Comparison of ENCODE assay signal across 8 mouse cellular contexts in genomic region chr11:88873667-88874030, GRCm38 (mm10). TPM values are rescaled to one million over a fixed set of nuclear protein-coding genes. Genes with fewer than 3 reads are reported as not detected.
DNase-seq lines count a peak whose midpoint lies in the region; ATAC-seq and TF ChIP-seq lines count a peak whose summit lies in the region.

No protein-coding gene starts in this region.

- no peak for ATAC-seq in heart, embryonic 12.5 days (ENCODE audit: insufficient number of reproducible peaks, low FRiP score)
- ATAC-seq in embryonic facial prominence, embryonic 15.5 days (ENCODE audit: insufficient number of reproducible peaks, low FRiP score, low TSS enrichment, low read depth), result no peak
- no peak for ATAC-seq in limb, embryonic 14.5 days (ENCODE audit: low FRiP score, low read depth)

- H3K27ac ChIP-seq in heart, embryonic 12.5 days (ENCODE audit: poor library complexity, severe bottlenecking), result no peak overlapping the region
- H3K27ac ChIP-seq in embryonic facial prominence, embryonic 15.5 days (replicated peaks), result no peak overlapping the region
- H3K27ac ChIP-seq in limb, embryonic 14.5 days (replicated peaks; ENCODE audit: low read depth, low read length), result no peak overlapping the region

- no peaks in the 10 kb centered on the region for H3K36me3 ChIP-seq in heart, embryonic 12.5 days
- no peaks in the 10 kb centered on the region for H3K36me3 ChIP-seq in embryonic facial prominence, embryonic 15.5 days
- no peaks in the 10 kb centered on the region for H3K36me3 ChIP-seq in limb, embryonic 14.5 days (ENCODE audit: control insufficient read depth, insufficient read depth, low read length)

- peak overlapping the region; percentile 47 for H3K4me3 ChIP-seq in heart, embryonic 12.5 days
- H3K4me3 ChIP-seq in embryonic facial prominence, embryonic 15.5 days (replicated peaks), result peak overlapping the region; percentile 29
- peak overlapping the region; percentile 27 for H3K4me3 ChIP-seq in limb, embryonic 14.5 days (replicated peaks; ENCODE audit: low read length)

- no peak for DNase-seq in heart, adult 18-20 months
- DNase-seq in A20 (ENCODE audit: low read depth, low spot score), result peak; percentile 42
- no peak for DNase-seq in limb, embryonic 14.5 days (ENCODE audit: low spot score)
- DNase-seq in adrenal gland, postnatal 25 days, result no peak
- DNase-seq in urinary bladder, postnatal 14 days (ENCODE audit: low spot score), result no peak
- no peak for DNase-seq in urinary bladder, postnatal 36 days (ENCODE audit: low spot score in 2 of 2)

- peak overlapping the region; percentile 80 for H3K4me2 ChIP-seq in heart, embryonic 12.5 days
- H3K4me2 ChIP-seq in embryonic facial prominence, embryonic 15.5 days (replicated peaks), result peak overlapping the region; percentile 47
- peak overlapping the region; percentile 47 for H3K4me2 ChIP-seq in limb, embryonic 14.5 days (replicated peaks; ENCODE audit: low read depth, low read length, severe bottlenecking)

- 3% methylated on average over 10 of the region's 10 CpGs for WGBS in heart, embryonic 12.5 days
- WGBS in embryonic facial prominence, embryonic 15.5 days, result 4% methylated on average over 10 of the region's 10 CpGs
- 2% methylated on average over 10 of the region's 10 CpGs for WGBS in limb, embryonic 14.5 days

- H3K27me3 ChIP-seq in heart, embryonic 12.5 days (replicated peaks), result peaks cover 5% of the 10 kb centered on the region; the same call in 1 of the 2 replicates
- H3K27me3 ChIP-seq in embryonic facial prominence, embryonic 15.5 days, result peaks cover 6% of the 10 kb centered on the region; the same call in 1 of the 2 replicates
- H3K27me3 ChIP-seq in limb, embryonic 14.5 days (ENCODE audit: control insufficient read depth, insufficient read depth, low read length), result peaks cover 10% of the 10 kb centered on the region; the same call in 1 of the 2 replicates

- TF ChIP-seq POLR2A in limb, embryonic 14.5 days (IDR thresholded peaks at IDR 0.05; ENCODE audit: borderline replicate concordance, extremely low read depth, insufficient read depth, insufficient read length), result no peak

- 0 out of 2 replicates have a peak, but pooled peaks cover 3% of the 10 kb centered on the region for H3K9me3 ChIP-seq in heart, embryonic 12.5 days (replicated peaks)
- H3K9me3 ChIP-seq in embryonic facial prominence, embryonic 15.5 days (replicated peaks), result no peaks in the 10 kb centered on the region
- H3K9me3 ChIP-seq in limb, embryonic 14.5 days (ENCODE audit: control insufficient read depth, low read length), result no peaks in the 10 kb centered on the region

- H3K9ac ChIP-seq in heart, embryonic 12.5 days, result peak overlapping the region; percentile 59
- H3K9ac ChIP-seq in embryonic facial prominence, embryonic 15.5 days, result no peak overlapping the region
- H3K9ac ChIP-seq in limb, embryonic 14.5 days (ENCODE audit: low read depth, low read length, severe bottlenecking), result no peak overlapping the region

- H3K4me1 ChIP-seq in heart, embryonic 12.5 days (replicated peaks), result peaks cover 5% of the 10 kb centered on the region
- peaks cover 4% of the 10 kb centered on the region for H3K4me1 ChIP-seq in embryonic facial prominence, embryonic 15.5 days
- peaks cover 5% of the 10 kb centered on the region; the same call in 1 of the 2 replicates for H3K4me1 ChIP-seq in limb, embryonic 14.5 days (ENCODE audit: control insufficient read depth, insufficient read depth, low read length)

RNA-seq across cellular contexts. Expression of gene Akap1, which starts 9.3 kb away (rescaled TPM):
- polyA plus RNA-seq in heart, embryonic 12.5 days (2016; fragmentation: Nextera tagmentation; extraction: Ambion mirVana), result 34.1 and 38.9 TPM in 2 replicates
- total RNA-seq in heart, adult 18-20 months (2021), result 100 to 1,000 TPM; 147 to 157 TPM
- 20.2 and 20.9 TPM in 2 replicates for polyA plus RNA-seq in embryonic facial prominence, embryonic 15.5 days (2015; fragmentation: Nextera tagmentation; extraction: Ambion mirVana)
- polyA plus RNA-seq in limb, embryonic 14.5 days (2012; rRNA removed), result 31.4 and 33.5 TPM in 2 replicates
- 14.9 and 15.0 TPM in 2 replicates for polyA plus RNA-seq in limb, embryonic 14.5 days (2014; fragmentation: Nextera tagmentation; extraction: Ambion mirVana)
- total RNA-seq in adrenal gland, postnatal 25 days (2021), result 126 and 129 TPM in 2 replicates
